Mouse (Mus musculus) forebrain, embryonic 15.5 days (tissue): ENCODE results near the gene Naif1. TPM values are rescaled to one million over a fixed set of nuclear protein-coding genes. Genes with fewer than 3 reads are reported as not detected.
"Not testable (repeated sequence)": the region's sequence is repeated elsewhere in the genome, so short reads cannot be mapped to it uniquely, and the experiment has no call there.

Experiments
- ATAC-seq: fragments of 200-750 bp; cut with Nextera tagmentation; replicated peaks from 2 replicates; pipeline ENCODE4 v1.8.0; 2017; ENCODE audit warnings: mild to moderate bottlenecking, moderate TSS enrichment, moderate library complexity
- H3K27ac ChIP-seq: fragments of 300-500 bp; sonication (generic); replicated peaks from 2 replicates; pipeline ENCODE4 v1.5.1; 2015; ENCODE audit warnings: mild to moderate bottlenecking, inconsistent platforms
- H3K27me3 ChIP-seq: fragments of 300-500 bp; sonication (generic); 2 replicates; pipeline ENCODE4 v1.6.1; 2015; ENCODE audit warnings: inconsistent platforms
- H3K36me3 ChIP-seq: fragments of 300-500 bp; sonication (generic); 2 replicates; pipeline ENCODE4 v1.6.1; 2015; ENCODE audit warnings: mild to moderate bottlenecking, inconsistent platforms
- H3K4me1 ChIP-seq: fragments of 300-500 bp; sonication (generic); 2 replicates; pipeline ENCODE4 v1.6.1; 2015; ENCODE audit warnings: inconsistent platforms
- H3K4me2 ChIP-seq: fragments of 300-500 bp; sonication (generic); replicated peaks from 2 replicates; pipeline ENCODE4 v1.6.1; 2015; ENCODE audit warnings: mild to moderate bottlenecking, inconsistent platforms
- H3K4me3 ChIP-seq: fragments of 300-500 bp; sonication (generic); 2 replicates; pipeline ENCODE4 v1.5.1; 2015; ENCODE audit warnings: mild to moderate bottlenecking, inconsistent platforms
- H3K9ac ChIP-seq: fragments of 300-500 bp; sonication (generic); replicated peaks from 2 replicates; pipeline ENCODE4 v1.6.1; 2015; ENCODE audit warnings: mild to moderate bottlenecking, inconsistent platforms
- H3K9me3 ChIP-seq: fragments of 300-500 bp; sonication (generic); 2 replicates; pipeline ENCODE4 v1.6.1; 2016; ENCODE audit warnings: inconsistent platforms
- WGBS: fragments of 180-500 bp; shearing (Covaris S2); methylation state at CpG from one replicate; pipeline ENCODE4 v1.1.7; 2015; ENCODE audit warnings: mixed read lengths; 5-methylcytosine and 5-hydroxymethylcytosine counted together
- polyA plus RNA-seq: library from polyadenylated mRNA; unstranded; fragments of >200 nt; fragmentation: Nextera tagmentation; extraction: Ambion mirVana; gene quantifications from 2 replicates; pipeline ENCODE4 v1.2.1, GENCODE M21; 2015

Gene Naif1
- polyA plus RNA-seq, 1 experiment from 2014 or later: 6.3 TPM

DNA sequence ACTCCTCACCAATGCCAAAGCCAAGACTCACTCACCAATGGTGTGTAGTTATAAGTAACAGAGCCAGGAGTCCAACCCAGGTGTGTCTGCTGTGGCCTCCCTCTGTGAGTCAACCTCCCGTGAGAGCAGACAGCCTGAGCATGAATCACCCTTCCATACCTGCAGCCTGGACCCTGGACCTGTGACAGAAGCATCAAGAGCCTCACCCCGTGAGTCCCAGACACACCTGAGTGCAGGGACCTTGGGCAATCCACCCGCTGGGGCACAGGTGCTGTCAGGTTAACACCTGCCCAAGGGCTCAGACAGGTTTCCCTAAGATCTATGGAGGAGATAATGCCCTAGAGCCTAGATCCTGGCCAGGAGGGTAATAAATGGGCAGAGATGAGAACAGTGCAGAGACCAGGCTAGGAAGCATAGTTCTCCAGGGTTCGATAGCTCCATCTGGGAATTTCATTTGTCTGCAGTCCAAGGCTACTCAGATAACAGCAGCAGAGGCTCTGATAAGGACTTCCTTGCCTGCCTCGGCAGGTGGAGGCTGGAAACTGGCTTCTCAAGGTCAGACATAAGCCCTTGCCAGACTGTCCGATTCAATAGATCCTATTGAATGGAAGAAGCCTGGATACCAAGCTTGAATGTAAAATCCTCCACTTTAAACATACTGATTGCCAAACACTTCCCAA is 20.9 kb downstream of the Naif1 start:
- Histone ChIP-seq H3K4me1 (no peaks in the 10 kb centered on the region), H3K36me3 (no peaks in the 10 kb centered on the region), H3K9ac (no peak overlapping the region), H3K27me3 (no peaks in the 10 kb centered on the region), H3K27ac (no peak overlapping the region), H3K4me3 (no peak overlapping the region), H3K4me2 (no peak overlapping the region), H3K9me3 (no peaks in the 10 kb centered on the region)
- 88% methylated on average over 6 of the region's 6 CpGs for WGBS
- ATAC-seq: no peak

- ATAC-seq: no peak
- no peak overlapping the region for H3K27ac ChIP-seq
- no peaks in the 10 kb centered on the region for H3K27me3 ChIP-seq
- H3K36me3 ChIP-seq: no peaks in the 10 kb centered on the region
- no peaks in the 10 kb centered on the region for H3K4me1 ChIP-seq
- no peak overlapping the region for H3K4me3 ChIP-seq
- H3K4me2 ChIP-seq: no peak overlapping the region
- no peaks in the 10 kb centered on the region for H3K9me3 ChIP-seq
- WGBS: 79% methylated on average over 6 of the region's 6 CpGs
- no peak overlapping the region for H3K9ac ChIP-seq
These were observed 21.4 kb downstream of the Naif1 start for GRCm38 (mm10) chr2:32471681-32472061.

GRCm38 (mm10) chr2:32475361-32475760 is 25.1 kb downstream of the Naif1 start:
- H3K4me3 ChIP-seq, H3K4me1 ChIP-seq, H3K27ac ChIP-seq, H3K36me3 ChIP-seq, H3K9me3 ChIP-seq, H3K9ac ChIP-seq, H3K27me3 ChIP-seq, H3K4me2 ChIP-seq, ATAC-seq: not testable (repeated sequence)
- 100% methylated on average over 4 of the region's 9 CpGs for WGBS

- 89% methylated on average over 8 of the region's 8 CpGs for WGBS
- Histone ChIP-seq H3K27ac (no peak overlapping the region), H3K9ac (no peak overlapping the region), H3K4me2 (no peak overlapping the region), H3K9me3 (no peaks in the 10 kb centered on the region), H3K4me3 (no peak overlapping the region), H3K36me3 (no peaks in the 10 kb centered on the region), H3K4me1 (no peaks in the 10 kb centered on the region), H3K27me3 (no peaks in the 10 kb centered on the region)
- no peak for ATAC-seq
These were observed 32.1 kb downstream of the Naif1 start for GRCm38 (mm10) chr2:32482351-32482750.

GRCm38 (mm10) chr2:32483179-32483875 is 33.1 kb downstream of the Naif1 start:
- no peaks in the 10 kb centered on the region for H3K36me3 ChIP-seq
- H3K27ac ChIP-seq: no peak overlapping the region
- H3K27me3 ChIP-seq: no peaks in the 10 kb centered on the region
- H3K4me1 ChIP-seq: no peaks in the 10 kb centered on the region
- H3K4me2 ChIP-seq: no peak overlapping the region
- no peaks in the 10 kb centered on the region for H3K9me3 ChIP-seq
- H3K4me3 ChIP-seq: no peak overlapping the region
- no peak for ATAC-seq
- H3K9ac ChIP-seq: no peak overlapping the region
- WGBS: 74% methylated on average over 9 of the region's 9 CpGs

- Histone ChIP-seq H3K4me2 (no peak overlapping the region), H3K9me3 (no peaks in the 10 kb centered on the region), H3K27ac (no peak overlapping the region), H3K4me3 (no peak overlapping the region), H3K27me3 (no peaks in the 10 kb centered on the region), H3K9ac (no peak overlapping the region), H3K36me3 (no peaks in the 10 kb centered on the region), H3K4me1 (no peaks in the 10 kb centered on the region)
- ATAC-seq: no peak
- 84% methylated on average over 6 of the region's 6 CpGs for WGBS
These were observed 34.7 kb downstream of the Naif1 start for GRCm38 (mm10) chr2:32484933-32485332.

- Histone ChIP-seq H3K4me1 (no peaks in the 10 kb centered on the region), H3K27me3 (no peaks in the 10 kb centered on the region), H3K9ac (no peak overlapping the region), H3K4me3 (no peak overlapping the region), H3K9me3 (no peaks in the 10 kb centered on the region), H3K4me2 (no peak overlapping the region), H3K36me3 (no peaks in the 10 kb centered on the region), H3K27ac (no peak overlapping the region)
- ATAC-seq: no peak
- WGBS: 95% methylated on average over 4 of the region's 4 CpGs
These were observed 35.5 kb downstream of the Naif1 start for GRCm38 (mm10) chr2:32485751-32486150.

DNA sequence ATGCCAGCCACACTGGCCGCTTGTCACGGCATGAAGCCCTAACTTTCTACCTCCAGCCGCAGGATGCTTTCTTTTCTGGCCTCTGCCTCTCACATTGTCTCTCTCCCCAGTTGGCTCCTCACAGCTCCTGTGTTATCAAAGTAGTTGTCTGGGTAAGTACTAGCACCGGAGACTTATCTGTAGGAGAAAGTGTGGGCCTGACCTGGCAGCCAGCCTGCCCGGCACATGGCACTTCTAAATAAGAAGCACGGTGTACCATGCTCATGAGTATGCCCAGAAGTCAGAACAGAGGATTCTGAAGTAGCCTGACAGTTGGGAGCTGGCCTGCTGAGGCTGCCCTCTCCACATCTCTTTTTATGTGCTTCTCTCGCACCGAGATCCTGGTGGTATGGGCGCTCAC is 35.9 kb downstream of the Naif1 start:
- no peak overlapping the region for H3K4me3 ChIP-seq
- no peaks in the 10 kb centered on the region for H3K9me3 ChIP-seq
- 92% methylated on average over 9 of the region's 9 CpGs for WGBS
- no peak for ATAC-seq
- no peak overlapping the region for H3K4me2 ChIP-seq
- no peaks in the 10 kb centered on the region for H3K36me3 ChIP-seq
- no peak overlapping the region for H3K9ac ChIP-seq
- H3K4me1 ChIP-seq: no peaks in the 10 kb centered on the region
- H3K27me3 ChIP-seq: no peaks in the 10 kb centered on the region
- no peak overlapping the region for H3K27ac ChIP-seq

GRCm38 (mm10) chr2:32487124-32487623 is 36.9 kb downstream of the Naif1 start:
- Histone ChIP-seq H3K27ac (no peak overlapping the region), H3K9me3 (no peaks in the 10 kb centered on the region), H3K27me3 (no peaks in the 10 kb centered on the region), H3K36me3 (no peaks in the 10 kb centered on the region), H3K4me3 (no peak overlapping the region), H3K4me1 (no peaks in the 10 kb centered on the region), H3K4me2 (no peak overlapping the region), H3K9ac (no peak overlapping the region)
- 2% methylated on average over 6 of the region's 6 CpGs for WGBS
- ATAC-seq: peak; percentile 71

- Histone ChIP-seq H3K27me3 (no peaks in the 10 kb centered on the region), H3K4me3 (no peak overlapping the region), H3K9me3 (no peaks in the 10 kb centered on the region), H3K9ac (no peak overlapping the region), H3K4me2 (no peak overlapping the region), H3K36me3 (no peaks in the 10 kb centered on the region), H3K4me1 (no peaks in the 10 kb centered on the region), H3K27ac (no peak overlapping the region)
- ATAC-seq: peak; percentile 63
- under 1% methylated on average over 5 of the region's 5 CpGs for WGBS
These were observed 38.4 kb downstream of the Naif1 start for GRCm38 (mm10) chr2:32488679-32489078.

GRCm38 (mm10) chr2:32490730-32491129 is 40.5 kb downstream of the Naif1 start:
- not testable (repeated sequence) for H3K9ac ChIP-seq, H3K36me3 ChIP-seq, H3K4me2 ChIP-seq, H3K9me3 ChIP-seq, H3K27ac ChIP-seq, ATAC-seq, H3K4me3 ChIP-seq, H3K4me1 ChIP-seq, H3K27me3 ChIP-seq

GRCm38 (mm10) chr2:32492661-32493060 is 42.4 kb downstream of the Naif1 start:
- ATAC-seq: no peak
- WGBS: 74% methylated on average over 2 of the region's 2 CpGs
- no peak overlapping the region for H3K27ac ChIP-seq

GRCm38 (mm10) chr2:32493301-32493701 is 43.0 kb downstream of the Naif1 start:
- Histone ChIP-seq H3K27ac (no peak overlapping the region), H3K4me1 (no peaks in the 10 kb centered on the region), H3K9me3 (no peaks in the 10 kb centered on the region), H3K36me3 (no peaks in the 10 kb centered on the region), H3K4me3 (no peak overlapping the region), H3K4me2 (no peak overlapping the region), H3K27me3 (no peaks in the 10 kb centered on the region), H3K9ac (no peak overlapping the region)
- WGBS: 81% methylated on average over 12 of the region's 12 CpGs
- ATAC-seq: no peak

More at GRCm38 (mm10) chr2:32492661-32493060, 42.4 kb downstream of the Naif1 start:
- H3K4me3 ChIP-seq: no peak overlapping the region
- H3K27me3 ChIP-seq: no peaks in the 10 kb centered on the region
- no peaks in the 10 kb centered on the region for H3K9me3 ChIP-seq
- H3K4me1 ChIP-seq: no peaks in the 10 kb centered on the region
- H3K9ac ChIP-seq: no peak overlapping the region
- H3K4me2 ChIP-seq: no peak overlapping the region
- no peaks in the 10 kb centered on the region for H3K36me3 ChIP-seq
